Mouse (Mus musculus): ENCODE data around the gene Isg20l2.

DNA sequence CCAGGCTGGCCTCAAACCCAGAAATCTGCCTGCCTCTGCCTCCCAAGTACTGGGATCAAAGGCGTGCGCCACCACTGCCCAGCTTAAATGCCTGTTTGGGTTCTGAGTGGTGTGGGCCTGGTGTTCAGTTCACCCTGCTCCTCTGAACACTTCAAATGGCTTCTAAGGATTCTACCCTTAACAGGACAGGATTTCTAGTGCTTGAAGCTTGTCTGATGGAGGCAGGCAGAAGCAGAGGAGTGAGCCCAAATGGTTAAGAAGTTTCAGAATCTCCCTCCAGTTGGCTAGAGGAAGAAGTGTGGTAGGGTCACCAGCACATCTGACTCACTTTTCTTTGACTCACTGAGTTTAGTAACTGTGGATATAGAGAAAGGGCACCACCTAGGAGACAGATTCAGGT, 20.7 kb upstream of the Isg20l2 start:
- TF ChIP-seq POLR2A (IDR thresholded peaks at IDR 0.05; ENCODE audit: insufficient read length, low read depth), result no peak
- no peak for TF ChIP-seq USF1 (IDR thresholded peaks at IDR 0.05; ENCODE audit: low read depth)
- TF ChIP-seq TCF12 (IDR thresholded peaks at IDR 0.05; ENCODE audit: insufficient read depth, poor library complexity, severe bottlenecking), result no peak
- no peak for TF ChIP-seq MYOG (IDR thresholded peaks at IDR 0.05; ENCODE audit: control insufficient read depth in 1 of 3, insufficient read depth in 1 of 3, insufficient read length in 2 of 3, low read depth in 2 of 3)
